Mouse (Mus musculus): ENCODE results near the gene Fuz. TPM values are rescaled to one million over a fixed set of nuclear protein-coding genes. Genes with fewer than 3 reads are reported as not detected.
A peak's percentile ranks its signal among the peaks of the same experiment; 100 is the strongest.
"Not testable (repeated sequence)": the region's sequence is repeated elsewhere in the genome, so short reads cannot be mapped to it uniquely, and the experiment has no call there.

The Fuz gene
- polyA plus RNA-seq, 1 experiment from 2014 or later = 13.2 TPM

DNA sequence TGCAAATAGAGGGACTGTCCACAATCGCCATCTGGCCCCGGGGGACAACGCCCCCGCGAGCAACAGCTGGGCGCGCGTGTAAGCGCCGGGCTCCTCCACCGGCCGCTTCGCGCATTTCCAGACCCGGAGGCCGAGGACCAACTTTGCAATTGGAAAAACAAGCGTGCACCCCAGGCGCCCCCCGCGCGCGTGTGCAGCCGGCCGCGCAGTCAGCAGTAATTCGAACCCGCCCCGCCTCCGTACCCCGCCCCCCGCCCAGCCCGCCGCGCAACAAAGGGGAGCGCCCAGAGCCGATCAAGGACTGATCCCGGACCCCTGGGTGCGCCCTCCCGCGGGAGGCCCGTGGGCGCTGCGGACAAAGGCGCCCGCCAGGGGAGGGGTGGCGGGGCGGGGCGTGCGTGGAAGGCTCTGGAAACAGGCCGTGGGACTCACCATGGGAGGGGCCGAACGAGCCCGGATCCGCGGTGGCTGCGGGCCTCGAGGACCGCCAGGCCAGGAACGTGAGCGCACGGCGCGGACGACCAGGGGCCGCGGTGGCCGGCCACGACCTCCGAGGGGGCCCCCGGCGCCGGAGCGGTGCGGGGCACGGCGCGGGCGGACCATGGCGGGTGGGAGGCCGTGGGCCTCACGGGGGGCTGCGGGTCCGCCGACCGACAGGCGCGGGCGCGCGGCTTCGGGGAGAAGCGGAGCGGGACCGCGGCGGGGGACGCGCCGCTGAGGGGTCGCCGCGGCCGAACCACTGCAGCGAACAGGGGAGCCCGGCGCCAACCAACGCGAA lies 26.8 kb upstream of the Fuz start:
- H3K36me3 ChIP-seq (replicated peaks; ENCODE audit: control insufficient read depth, insufficient read depth, low read depth, low read length) = peaks cover 4% of the 10 kb centered on the region
- H3K4me3 ChIP-seq (ENCODE audit: low read depth, low read length) = peak overlapping the region; percentile 97
- peak overlapping the region; percentile 100 for H3K27ac ChIP-seq (replicated peaks; ENCODE audit: low read depth, low read length)
- under 1% methylated on average over 89 of the region's 108 CpGs for WGBS
- peak overlapping the region; percentile 99 for H3K9ac ChIP-seq (replicated peaks; ENCODE audit: low read length)
- peak; percentile 26 for ATAC-seq (replicated peaks; ENCODE audit: insufficient number of reproducible peaks, low FRiP score, low TSS enrichment, low read depth)
- H3K4me1 ChIP-seq (ENCODE audit: control insufficient read depth, insufficient read depth, low read length) = peaks cover 6% of the 10 kb centered on the region; the same call in 1 of the 2 replicates
- H3K9me3 ChIP-seq (replicated peaks; ENCODE audit: control insufficient read depth, low read length) = no peaks in the 10 kb centered on the region
- DNase-seq (ENCODE audit: low spot score) = peak; percentile 79
- peak overlapping the region; percentile 90 for H3K4me2 ChIP-seq (ENCODE audit: low read depth, low read length)
- H3K27me3 ChIP-seq (ENCODE audit: control insufficient read depth, insufficient read depth, low read length) = no peaks in the 10 kb centered on the region

DNA sequence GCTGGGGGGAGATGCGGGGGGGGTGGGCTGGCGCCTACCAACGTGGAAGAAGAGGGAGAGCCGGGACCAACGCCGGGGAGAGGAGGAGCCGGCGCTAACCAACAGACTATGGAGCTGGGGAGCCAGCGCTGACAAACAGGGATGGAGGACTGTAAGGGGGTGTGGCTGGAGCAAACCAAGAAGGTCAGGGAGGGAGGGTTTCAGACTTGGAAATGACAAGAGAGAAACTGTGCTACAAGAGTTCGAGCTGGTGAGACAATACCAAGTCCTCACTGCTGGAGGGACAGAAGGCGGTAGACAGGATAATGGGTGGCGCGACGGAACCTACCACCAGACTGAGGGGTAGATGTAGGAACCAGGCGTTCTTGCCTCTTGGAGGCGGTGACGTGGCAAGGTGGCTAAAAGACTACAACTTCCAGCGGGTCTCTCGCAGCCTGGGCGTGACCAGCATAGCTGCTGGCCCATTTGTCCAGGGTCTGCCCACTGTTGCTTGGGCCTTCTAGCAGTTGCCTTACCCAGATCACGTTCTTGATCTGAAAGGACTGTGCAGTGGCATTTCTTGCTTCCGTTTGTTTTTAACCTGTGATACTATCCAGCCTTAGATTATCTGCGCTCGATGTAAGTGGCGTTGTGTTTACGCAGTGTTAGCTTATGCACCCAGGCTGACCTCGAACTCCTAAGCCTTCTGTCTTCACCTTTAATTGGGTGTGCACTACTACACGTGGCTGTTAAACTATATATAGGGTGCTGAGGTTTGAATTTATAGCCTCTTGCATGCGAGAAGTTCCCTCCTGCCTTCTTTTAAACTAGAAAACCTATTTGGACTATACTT lies 26.0 kb upstream of the Fuz start, which contains the start of gene Ptov1:
Gene Ptov1, minus strand, starts transcription at position 92 of the 832 bp plus-strand sequence.
- peak within 1 kb of the TSS; percentile 99 for H3K9ac ChIP-seq (replicated peaks; ENCODE audit: low read length)
- DNase-seq (ENCODE audit: low spot score) (peak; percentile 94), ATAC-seq (replicated peaks; ENCODE audit: insufficient number of reproducible peaks, low FRiP score, low TSS enrichment, low read depth) (peak; percentile 91)
- no peaks in the 10 kb centered on the region for H3K27me3 ChIP-seq (ENCODE audit: control insufficient read depth, insufficient read depth, low read length)
- H3K4me2 ChIP-seq (ENCODE audit: low read depth, low read length) = peak within 1 kb of the TSS; percentile 90
- H3K27ac ChIP-seq (replicated peaks; ENCODE audit: low read depth, low read length) = peak within 1 kb of the TSS; percentile 100
- 10% methylated on average over 29 of the region's 29 CpGs for WGBS
- peaks cover 2% of the 10 kb centered on the region for H3K36me3 ChIP-seq (replicated peaks; ENCODE audit: control insufficient read depth, insufficient read depth, low read depth, low read length)
- H3K4me1 ChIP-seq (ENCODE audit: control insufficient read depth, insufficient read depth, low read length) = peaks cover 6% of the 10 kb centered on the region; the same call in 1 of the 2 replicates
- no peaks in the 10 kb centered on the region for H3K9me3 ChIP-seq (replicated peaks; ENCODE audit: control insufficient read depth, low read length)
- H3K4me3 ChIP-seq (ENCODE audit: low read depth, low read length) = peak within 1 kb of the TSS; percentile 97

DNA sequence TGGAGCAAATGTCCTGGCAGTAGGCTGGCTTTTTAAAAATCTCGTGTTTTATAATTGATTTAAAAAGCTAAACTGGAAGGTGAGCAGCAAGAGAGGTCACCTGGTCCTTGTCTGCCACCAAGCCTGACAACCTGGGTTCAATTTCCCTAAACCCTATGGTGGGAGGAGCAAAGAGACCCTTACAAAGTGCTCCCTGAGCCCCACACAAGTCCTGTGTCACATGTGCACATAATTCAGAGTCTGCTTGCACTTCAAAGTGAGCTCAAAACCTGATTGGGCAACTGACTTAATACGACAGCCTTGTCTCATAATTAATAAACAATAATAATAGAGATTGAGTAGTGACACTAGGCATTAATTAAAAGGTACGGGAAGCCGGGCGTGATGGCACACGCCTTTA lies 25.3 kb upstream of the Fuz start:
- Histone ChIP-seq H3K36me3 (replicated peaks; ENCODE audit: control insufficient read depth, insufficient read depth, low read depth, low read length) (no peaks in the 10 kb centered on the region; the same call in 1 of the 2 replicates), H3K4me3 (ENCODE audit: low read depth, low read length) (peak overlapping the region; percentile 97), H3K9ac (replicated peaks; ENCODE audit: low read length) (no peak overlapping the region), H3K27me3 (ENCODE audit: control insufficient read depth, insufficient read depth, low read length) (no peaks in the 10 kb centered on the region), H3K9me3 (replicated peaks; ENCODE audit: control insufficient read depth, low read length) (no peaks in the 10 kb centered on the region), H3K27ac (replicated peaks; ENCODE audit: low read depth, low read length) (no peak overlapping the region), H3K4me2 (ENCODE audit: low read depth, low read length) (peak overlapping the region; percentile 90; the same call in 1 of the 2 replicates), H3K4me1 (ENCODE audit: control insufficient read depth, insufficient read depth, low read length) (peaks cover 6% of the 10 kb centered on the region; the same call in 1 of the 2 replicates)
- no peak for DNase-seq (ENCODE audit: low spot score)
- 84% methylated on average over 6 of the region's 6 CpGs for WGBS
- ATAC-seq (replicated peaks; ENCODE audit: insufficient number of reproducible peaks, low FRiP score, low TSS enrichment, low read depth) = no peak

DNA sequence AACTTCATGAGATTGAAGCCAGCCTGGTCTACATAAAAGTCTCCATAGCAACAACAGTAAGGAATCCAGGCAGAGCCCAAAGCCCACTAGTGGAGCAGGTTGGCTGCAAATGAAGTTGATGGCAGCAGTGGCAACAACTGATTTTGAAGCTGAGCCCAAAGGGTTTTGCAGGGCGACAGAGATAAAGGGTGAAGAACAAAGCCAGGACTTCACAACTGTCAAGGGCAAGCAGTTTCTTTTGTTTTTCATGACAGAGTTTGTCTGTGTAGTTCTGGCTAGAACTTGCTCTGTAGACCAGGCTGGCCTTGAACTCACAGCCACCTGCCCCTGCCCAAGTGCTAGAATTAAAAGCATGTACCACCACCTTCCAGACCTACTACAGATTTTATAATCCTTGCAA lies 24.7 kb upstream of the Fuz start:
- no peak overlapping the region for H3K4me2 ChIP-seq (ENCODE audit: low read depth, low read length)
- no peaks in the 10 kb centered on the region for H3K27me3 ChIP-seq (ENCODE audit: control insufficient read depth, insufficient read depth, low read length)
- WGBS = 80% methylated on average over 1 of the region's 1 CpGs
- no peak for DNase-seq (ENCODE audit: low spot score)
- H3K9me3 ChIP-seq (replicated peaks; ENCODE audit: control insufficient read depth, low read length) = no peaks in the 10 kb centered on the region
- H3K27ac ChIP-seq (replicated peaks; ENCODE audit: low read depth, low read length) = no peak overlapping the region
- no peak overlapping the region for H3K9ac ChIP-seq (replicated peaks; ENCODE audit: low read length)
- H3K4me3 ChIP-seq (ENCODE audit: low read depth, low read length) = no peak overlapping the region
- no peaks in the 10 kb centered on the region; the same call in 1 of the 2 replicates for H3K36me3 ChIP-seq (replicated peaks; ENCODE audit: control insufficient read depth, insufficient read depth, low read depth, low read length)
- no peak for ATAC-seq (replicated peaks; ENCODE audit: insufficient number of reproducible peaks, low FRiP score, low TSS enrichment, low read depth)
- H3K4me1 ChIP-seq (ENCODE audit: control insufficient read depth, insufficient read depth, low read length) = peaks cover 6% of the 10 kb centered on the region; the same call in 1 of the 2 replicates

DNA sequence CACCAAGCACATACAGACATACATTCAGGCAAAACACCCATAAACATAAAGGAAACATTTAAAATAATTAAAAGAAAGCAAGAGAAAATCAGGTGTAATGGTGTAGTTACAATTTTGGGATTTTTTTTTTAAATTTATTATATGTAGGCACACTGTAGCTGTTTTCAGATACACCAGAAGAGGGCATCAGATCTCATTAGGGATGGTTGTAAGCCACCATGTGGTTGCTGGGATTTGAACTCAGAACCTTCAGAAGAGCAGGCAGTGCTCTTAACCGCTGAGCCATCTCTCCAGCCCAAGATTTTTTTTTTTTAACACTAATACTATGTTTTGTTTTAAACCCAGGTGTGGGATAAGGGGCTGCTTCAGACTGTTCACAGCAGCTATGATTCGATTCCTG lies 24.1 kb upstream of the Fuz start:
- H3K4me3 ChIP-seq (ENCODE audit: low read depth, low read length); DNase-seq (ENCODE audit: low spot score); H3K9me3 ChIP-seq (replicated peaks; ENCODE audit: control insufficient read depth, low read length); H3K36me3 ChIP-seq (replicated peaks; ENCODE audit: control insufficient read depth, insufficient read depth, low read depth, low read length); H3K4me1 ChIP-seq (ENCODE audit: control insufficient read depth, insufficient read depth, low read length); H3K4me2 ChIP-seq (ENCODE audit: low read depth, low read length); H3K27me3 ChIP-seq (ENCODE audit: control insufficient read depth, insufficient read depth, low read length); H3K9ac ChIP-seq (replicated peaks; ENCODE audit: low read length); H3K27ac ChIP-seq (replicated peaks; ENCODE audit: low read depth, low read length); ATAC-seq (replicated peaks; ENCODE audit: insufficient number of reproducible peaks, low FRiP score, low TSS enrichment, low read depth): not testable (repeated sequence)
- 90% methylated on average over 2 of the region's 2 CpGs for WGBS

DNA sequence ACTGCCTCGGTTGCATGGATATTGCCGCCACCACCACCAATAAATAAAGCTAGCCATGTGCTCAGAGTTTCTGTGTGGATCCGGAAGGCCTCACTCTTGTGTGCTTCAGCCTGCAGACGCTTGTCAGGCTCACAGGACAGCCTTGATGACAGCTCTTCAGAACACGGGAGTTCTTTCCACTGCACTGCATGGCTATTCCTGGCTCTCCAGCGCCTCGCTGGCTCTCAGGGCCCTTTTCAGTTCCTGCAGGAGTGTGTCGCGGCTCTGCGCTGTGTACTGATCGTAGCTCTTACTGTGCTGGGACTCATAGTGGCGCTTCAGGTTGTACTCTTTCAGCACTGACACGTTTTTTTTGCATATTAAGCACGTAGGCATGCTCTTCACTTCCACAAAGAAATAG lies 18.0 kb upstream of the Fuz start:
- DNase-seq (ENCODE audit: low spot score) = no peak
- Histone ChIP-seq H3K36me3 (replicated peaks; ENCODE audit: control insufficient read depth, insufficient read depth, low read depth, low read length) (peaks cover 13% of the 10 kb centered on the region), H3K27ac (replicated peaks; ENCODE audit: low read depth, low read length) (no peak overlapping the region), H3K4me3 (ENCODE audit: low read depth, low read length) (no peak overlapping the region), H3K9ac (replicated peaks; ENCODE audit: low read length) (no peak overlapping the region), H3K27me3 (ENCODE audit: control insufficient read depth, insufficient read depth, low read length) (no peaks in the 10 kb centered on the region), H3K4me2 (ENCODE audit: low read depth, low read length) (no peak overlapping the region), H3K9me3 (replicated peaks; ENCODE audit: control insufficient read depth, low read length) (no peaks in the 10 kb centered on the region), H3K4me1 (ENCODE audit: control insufficient read depth, insufficient read depth, low read length) (no peaks in the 10 kb centered on the region)
- no peak for ATAC-seq (replicated peaks; ENCODE audit: insufficient number of reproducible peaks, low FRiP score, low TSS enrichment, low read depth)
- 91% methylated on average over 14 of the region's 14 CpGs for WGBS

DNA sequence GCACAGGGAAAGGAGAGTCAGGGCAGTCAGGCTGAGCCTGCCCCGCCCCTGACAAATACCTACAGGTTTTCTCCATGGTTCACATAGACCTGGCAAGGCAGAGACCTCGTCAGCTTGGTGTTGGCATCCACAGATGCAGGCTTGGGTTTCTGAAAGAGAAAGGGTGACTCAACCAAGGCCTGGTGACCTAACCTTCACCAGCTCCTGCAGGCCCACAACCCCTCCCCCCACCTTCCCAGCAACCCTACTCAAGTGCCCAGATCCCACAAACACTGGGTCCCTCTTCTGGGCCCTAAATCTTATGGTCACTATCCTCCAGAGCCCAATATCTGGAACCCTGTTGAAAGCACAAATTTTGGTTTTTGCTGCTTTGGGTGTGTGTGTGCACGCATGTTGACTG lies 12.8 kb upstream of the Fuz start:
- DNase-seq (ENCODE audit: low spot score) (no peak), ATAC-seq (replicated peaks; ENCODE audit: insufficient number of reproducible peaks, low FRiP score, low TSS enrichment, low read depth) (no peak)
- Histone ChIP-seq H3K27ac (replicated peaks; ENCODE audit: low read depth, low read length) (no peak overlapping the region), H3K27me3 (ENCODE audit: control insufficient read depth, insufficient read depth, low read length) (no peaks in the 10 kb centered on the region), H3K4me2 (ENCODE audit: low read depth, low read length) (no peak overlapping the region), H3K36me3 (replicated peaks; ENCODE audit: control insufficient read depth, insufficient read depth, low read depth, low read length) (peaks cover 23% of the 10 kb centered on the region), H3K9me3 (replicated peaks; ENCODE audit: control insufficient read depth, low read length) (no peaks in the 10 kb centered on the region), H3K9ac (replicated peaks; ENCODE audit: low read length) (no peak overlapping the region), H3K4me1 (ENCODE audit: control insufficient read depth, insufficient read depth, low read length) (no peaks in the 10 kb centered on the region), H3K4me3 (ENCODE audit: low read depth, low read length) (no peak overlapping the region)
- WGBS = 96% methylated on average over 3 of the region's 3 CpGs

Measured in embryonic facial prominence, embryonic 11.5 days (tissue).